Mouse (Mus musculus) erythroblast, adult 5-6 weeks (primary cell): ENCODE measurements around the gene Ace. TPM values are rescaled to one million over a fixed set of nuclear protein-coding genes. Genes with fewer than 3 reads are reported as not detected.

Experiments
- ATAC-seq: replicated peaks from 2 replicates; pipeline ENCODE4 v1.8.0; 2016; ENCODE audit warnings: moderate number of reproducible peaks, mild to moderate bottlenecking, moderate TSS enrichment, inconsistent platforms; ENCODE audit not compliant: poor library complexity, low FRiP score, severe bottlenecking
- total RNA-seq, 2 experiments: library from RNA; stranded (forward) in 1 of 2; stranded (reverse) in 1 of 2; fragments of 150-400 nt in 1 of 2; fragments of 200-764, 138-1000 nt in 1 of 2; gene quantifications; 2 replicates each; pipeline versions ENCODE4 v1.2.3 to v1.2.4; 2015 to 2017; ENCODE audit warnings: low replicate concordance in 2 of 2

Ace gene
- total RNA-seq, 2 experiments from 2014 or later = 0.96 to 2.3 TPM

DNA sequence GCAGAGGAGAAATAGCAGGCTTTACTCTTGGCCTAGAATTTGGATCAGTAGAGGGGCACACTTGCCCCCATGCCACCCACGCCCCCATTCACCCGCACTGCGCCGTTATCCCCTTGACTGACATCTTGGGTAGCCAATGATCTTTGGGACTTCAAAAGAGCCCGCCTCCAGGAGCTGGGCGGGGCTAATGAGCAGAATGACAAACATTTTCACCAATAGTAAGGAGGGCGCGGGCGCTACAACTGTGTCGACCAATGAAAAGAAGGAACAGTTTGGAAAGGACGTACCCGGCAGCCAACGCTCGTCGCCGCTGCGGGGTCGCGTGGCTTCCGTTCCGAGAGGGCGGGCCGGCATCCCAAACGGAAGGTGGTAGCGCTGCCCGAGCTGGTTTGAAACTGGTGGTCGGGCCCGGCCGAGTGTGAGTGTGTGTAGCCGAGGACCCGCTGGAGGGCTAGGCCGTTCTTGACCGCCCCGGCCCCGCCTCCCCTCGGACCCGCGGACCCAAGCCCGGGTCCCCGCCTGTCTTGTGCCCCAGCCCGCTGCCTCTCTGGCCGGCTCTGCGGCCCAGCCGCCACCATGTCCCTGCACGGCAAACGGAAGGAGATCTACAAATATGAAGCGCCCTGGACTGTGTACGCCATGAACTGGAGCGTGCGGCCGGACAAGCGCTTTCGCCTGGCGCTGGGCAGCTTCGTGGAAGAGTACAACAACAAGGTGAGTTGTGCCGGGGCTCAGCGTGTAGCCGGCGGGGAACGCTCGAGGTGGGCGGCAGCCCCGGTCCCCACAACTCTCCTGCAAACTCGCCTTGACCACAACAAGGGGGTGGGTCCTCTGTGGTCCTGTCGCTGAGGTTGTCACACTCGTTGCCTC is 69.0 kb downstream of the Ace start, which contains the start of gene Dcaf7:
Dcaf7 (plus strand) TSS at position 325 of the 870 bp plus-strand sequence.
- ATAC-seq = peak; percentile 93

- ATAC-seq = peak; percentile 22; the same call in 1 of the 2 replicates
These were observed 69.6 kb downstream of the Ace start for GRCm38 (mm10) chr11:106037418-106037751.

Other genes starting within 250 kb of the Ace start
- gene Cyb561, start 14.6 kb upstream of the Ace start, total RNA-seq (2015; ENCODE audit: low replicate concordance) = 0.77 TPM in 1 of 2 replicates, not detected in the other
- 0.28 and 0.77 TPM in 2 replicates for gene Cyb561, start 14.6 kb upstream of the Ace start, total RNA-seq (2017; ENCODE audit: low replicate concordance)
- gene Ace3, start 26.7 kb downstream of the Ace start, total RNA-seq (2015; ENCODE audit: low replicate concordance) = not detected in 2 replicates
- not detected in 2 replicates for gene Ace3, start 26.7 kb downstream of the Ace start, total RNA-seq (2017; ENCODE audit: low replicate concordance)
- gene Kcnh6, start 40.2 kb downstream of the Ace start, total RNA-seq (2015; ENCODE audit: low replicate concordance) = not detected in 2 replicates
- gene Kcnh6, start 40.2 kb downstream of the Ace start, total RNA-seq (2017; ENCODE audit: low replicate concordance) = 0.68 TPM in 1 of 2 replicates, not detected in the other
- gene Dcaf7, start 68.9 kb downstream of the Ace start, total RNA-seq (2015; ENCODE audit: low replicate concordance) = 20.5 and 25.9 TPM in 2 replicates
- 20.2 and 27.3 TPM in 2 replicates for gene Dcaf7, start 68.9 kb downstream of the Ace start, total RNA-seq (2017; ENCODE audit: low replicate concordance)
- 1.2 and 1.9 TPM in 2 replicates for gene Taco1, start 98.1 kb downstream of the Ace start, total RNA-seq (2015; ENCODE audit: low replicate concordance)
- 0.17 and 8.5 TPM in 2 replicates for gene Taco1, start 98.1 kb downstream of the Ace start, total RNA-seq (2017; ENCODE audit: low replicate concordance)
- gene Map3k3, start 116.7 kb downstream of the Ace start, total RNA-seq (2015; ENCODE audit: low replicate concordance) = 2.9 and 6.3 TPM in 2 replicates
- gene Map3k3, start 116.7 kb downstream of the Ace start, total RNA-seq (2017; ENCODE audit: low replicate concordance) = 5.2 and 11.7 TPM in 2 replicates
- gene Gm10840, start 192.9 kb downstream of the Ace start, total RNA-seq (2015; ENCODE audit: low replicate concordance) = not detected in 2 replicates
- not detected in 2 replicates for gene Gm10840, start 192.9 kb downstream of the Ace start, total RNA-seq (2017; ENCODE audit: low replicate concordance)
- gene Limd2, start 192.9 kb downstream of the Ace start, total RNA-seq (2015; ENCODE audit: low replicate concordance) = 43.2 and 53.5 TPM in 2 replicates
- gene Limd2, start 192.9 kb downstream of the Ace start, total RNA-seq (2017; ENCODE audit: low replicate concordance) = 7.4 and 14.3 TPM in 2 replicates
- gene Strada, start 234.2 kb downstream of the Ace start, total RNA-seq (2015; ENCODE audit: low replicate concordance) = 3.8 and 11.5 TPM in 2 replicates
- 4.9 and 5.7 TPM in 2 replicates for gene Strada, start 234.2 kb downstream of the Ace start, total RNA-seq (2017; ENCODE audit: low replicate concordance)
- gene Ccdc47, start 248.4 kb downstream of the Ace start, total RNA-seq (2015; ENCODE audit: low replicate concordance) = 11.5 and 15.2 TPM in 2 replicates
- 38.8 and 57.4 TPM in 2 replicates for gene Ccdc47, start 248.4 kb downstream of the Ace start, total RNA-seq (2017; ENCODE audit: low replicate concordance)
- gene Ddx42, start 249.0 kb downstream of the Ace start, total RNA-seq (2015; ENCODE audit: low replicate concordance) = 13.4 and 14.6 TPM in 2 replicates
- 18.8 and 35.8 TPM in 2 replicates for gene Ddx42, start 249.0 kb downstream of the Ace start, total RNA-seq (2017; ENCODE audit: low replicate concordance)